Mouse (Mus musculus): ENCODE measurements at regions not wholly inside any gene's neighbourhood (a gene's known extent, or its start where the extent isn't known, plus 50 kb on each side); places are given as distances from the start of the nearest gene placed in this dataset.

- Histone ChIP-seq H3K27ac (ENCODE audit: insufficient read depth, low read length) (no peak overlapping the region), H3K4me1 (ENCODE audit: control insufficient read depth, insufficient read depth, low read length) (no peaks in the 10 kb centered on the region), H3K4me3 (ENCODE audit: insufficient read depth, low read length) (no peak overlapping the region)
- TF ChIP-seq POLR2A (IDR thresholded peaks at IDR 0.05; ENCODE audit: low read depth, low read length) (no peak), CTCF (IDR thresholded peaks at IDR 0.05; ENCODE audit: borderline replicate concordance, insufficient read depth, low read length) (no peak)
Measured at GRCm38 (mm10) chr13:97371200-97371599, 130.3 kb downstream of the Enc1 start.

DNA sequence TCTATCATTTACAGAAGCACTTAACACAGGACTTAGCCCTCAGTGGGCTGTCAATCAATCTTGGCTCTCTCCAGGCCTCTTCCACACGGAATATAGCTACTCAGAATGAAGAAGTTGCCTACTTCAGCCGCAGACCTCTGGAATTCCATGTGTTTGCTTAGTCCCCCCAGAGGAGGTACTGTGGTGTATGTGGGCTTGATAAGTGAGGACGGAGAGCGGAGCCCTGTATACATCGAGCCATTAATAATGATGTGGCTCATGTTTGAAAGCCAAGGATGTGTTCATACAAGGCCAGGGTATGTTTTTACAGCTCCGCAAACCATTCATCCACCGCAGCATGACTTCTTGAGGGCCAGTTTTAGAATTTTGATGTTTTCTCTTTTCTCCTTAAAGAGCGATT, 125.8 kb downstream of the Enc1 start:
- H3K4me1 ChIP-seq (ENCODE audit: control insufficient read depth, insufficient read depth, low read length), result no peaks in the 10 kb centered on the region
- no peak overlapping the region for H3K4me3 ChIP-seq (ENCODE audit: insufficient read depth, low read length)
- no peak for TF ChIP-seq CTCF (IDR thresholded peaks at IDR 0.05; ENCODE audit: borderline replicate concordance, insufficient read depth, low read length)
- H3K27ac ChIP-seq (ENCODE audit: insufficient read depth, low read length), result no peak overlapping the region

GRCm38 (mm10) chr13:97365557-97366244, 124.8 kb downstream of the Enc1 start:
- no peak overlapping the region for H3K27ac ChIP-seq (ENCODE audit: insufficient read depth, low read length)
- H3K4me3 ChIP-seq (ENCODE audit: insufficient read depth, low read length), result no peak overlapping the region
- no peak for TF ChIP-seq CTCF (IDR thresholded peaks at IDR 0.05; ENCODE audit: borderline replicate concordance, insufficient read depth, low read length)
- TF ChIP-seq POLR2A (IDR thresholded peaks at IDR 0.05; ENCODE audit: low read depth, low read length), result no peak
- no peaks in the 10 kb centered on the region for H3K4me1 ChIP-seq (ENCODE audit: control insufficient read depth, insufficient read depth, low read length)

DNA sequence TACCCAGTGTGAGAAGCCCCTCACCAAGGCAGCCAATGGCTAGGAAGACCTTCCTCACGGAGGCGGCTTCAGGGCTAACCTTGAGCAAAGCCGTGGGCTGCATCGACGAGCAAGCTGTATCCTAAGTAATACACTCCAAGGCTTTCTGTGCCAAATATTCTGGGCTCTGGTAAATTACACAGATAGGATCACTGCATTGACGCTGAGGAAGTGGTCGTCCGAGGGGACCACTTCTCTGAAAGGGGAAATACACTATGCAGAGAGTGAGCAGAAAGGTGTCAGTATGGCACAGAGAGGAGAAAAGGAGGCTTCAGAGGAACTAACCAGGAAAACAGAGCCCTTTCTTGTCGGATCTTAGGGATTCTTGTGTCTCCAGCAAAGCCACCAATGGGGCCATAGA, 124.1 kb downstream of the Enc1 start:
- no peak overlapping the region for H3K4me3 ChIP-seq (ENCODE audit: insufficient read depth, low read length)
- H3K4me1 ChIP-seq (ENCODE audit: control insufficient read depth, insufficient read depth, low read length), result no peaks in the 10 kb centered on the region
- H3K27ac ChIP-seq (ENCODE audit: insufficient read depth, low read length), result no peak overlapping the region
- no peak for TF ChIP-seq POLR2A (IDR thresholded peaks at IDR 0.05; ENCODE audit: low read depth, low read length)
- TF ChIP-seq CTCF (IDR thresholded peaks at IDR 0.05; ENCODE audit: borderline replicate concordance, insufficient read depth, low read length), result no peak

- Histone ChIP-seq H3K27ac (ENCODE audit: insufficient read depth, low read length) (no peak overlapping the region), H3K4me3 (ENCODE audit: insufficient read depth, low read length) (no peak overlapping the region), H3K4me1 (ENCODE audit: control insufficient read depth, insufficient read depth, low read length) (no peaks in the 10 kb centered on the region)
- TF ChIP-seq CTCF (IDR thresholded peaks at IDR 0.05; ENCODE audit: borderline replicate concordance, insufficient read depth, low read length) (no peak), POLR2A (IDR thresholded peaks at IDR 0.05; ENCODE audit: low read depth, low read length) (no peak)
Measured at GRCm38 (mm10) chr13:97363765-97364164, 122.9 kb downstream of the Enc1 start.

GRCm38 (mm10) chr13:97363214-97363613, 122.3 kb downstream of the Enc1 start:
- Histone ChIP-seq H3K27ac (ENCODE audit: insufficient read depth, low read length) (no peak overlapping the region), H3K4me3 (ENCODE audit: insufficient read depth, low read length) (no peak overlapping the region)
- TF ChIP-seq POLR2A (IDR thresholded peaks at IDR 0.05; ENCODE audit: low read depth, low read length) (no peak), CTCF (IDR thresholded peaks at IDR 0.05; ENCODE audit: borderline replicate concordance, insufficient read depth, low read length) (no peak)

DNA sequence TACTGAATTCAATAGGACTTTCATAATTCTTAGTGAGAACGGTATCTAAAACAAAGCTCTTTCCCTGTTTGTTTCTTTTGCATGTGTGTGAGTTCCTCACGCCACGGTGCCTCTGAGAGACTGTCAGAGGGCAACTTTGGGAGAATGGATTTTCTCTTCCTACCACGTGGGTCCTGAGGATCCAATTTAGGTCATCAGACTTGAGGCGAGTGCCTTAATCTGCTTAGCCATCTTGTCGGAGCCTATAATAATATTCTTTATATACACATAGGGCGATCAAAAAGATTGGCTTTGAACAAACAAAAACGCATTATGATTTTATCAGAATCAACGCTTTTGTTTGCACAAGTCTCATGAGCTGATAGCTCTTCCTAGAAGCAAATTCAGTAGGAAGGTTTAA, 119.6 kb downstream of the Enc1 start:
- no peak overlapping the region for H3K27ac ChIP-seq (ENCODE audit: insufficient read depth, low read length)
- 0 out of 2 replicates have a peak, but pooled peaks cover 4% of the 10 kb centered on the region for H3K4me1 ChIP-seq (ENCODE audit: control insufficient read depth, insufficient read depth, low read length)
- no peak overlapping the region for H3K4me3 ChIP-seq (ENCODE audit: insufficient read depth, low read length)
- TF ChIP-seq CTCF (IDR thresholded peaks at IDR 0.05; ENCODE audit: borderline replicate concordance, insufficient read depth, low read length) (no peak), POLR2A (IDR thresholded peaks at IDR 0.05; ENCODE audit: low read depth, low read length) (no peak)

More at GRCm38 (mm10) chr13:97363214-97363613, 122.3 kb downstream of the Enc1 start:
- no peaks in the 10 kb centered on the region for H3K4me1 ChIP-seq (ENCODE audit: control insufficient read depth, insufficient read depth, low read length)

DNA sequence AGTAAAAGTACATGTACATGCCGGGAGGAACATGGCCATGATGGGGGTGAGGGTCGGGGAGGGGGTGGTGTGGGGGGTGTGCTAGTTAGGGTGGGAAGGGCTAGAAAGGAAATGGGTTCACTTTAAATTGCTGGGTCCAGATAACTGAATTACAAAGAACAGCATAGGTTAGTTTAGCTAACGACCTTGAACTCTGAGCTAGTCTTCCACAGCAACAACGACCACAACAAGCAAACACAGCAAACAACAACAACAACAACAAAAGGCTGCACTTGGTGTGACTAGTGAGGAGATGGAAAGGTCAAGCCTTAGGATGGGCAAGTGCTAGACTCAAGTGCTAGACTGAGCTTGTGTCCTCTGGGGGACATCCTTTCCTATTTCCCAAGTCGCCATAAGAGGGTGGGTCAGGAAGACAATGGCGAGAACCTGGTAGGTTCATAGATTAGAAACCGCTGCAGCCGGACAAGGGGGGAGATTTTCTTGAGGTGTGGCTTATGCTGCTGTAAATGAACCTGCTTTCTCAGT, 117.9 kb downstream of the Enc1 start:
- TF ChIP-seq CTCF (IDR thresholded peaks at IDR 0.05; ENCODE audit: borderline replicate concordance, insufficient read depth, low read length), result no peak
- no peak for TF ChIP-seq POLR2A (IDR thresholded peaks at IDR 0.05; ENCODE audit: low read depth, low read length)
- no peak overlapping the region for H3K27ac ChIP-seq (ENCODE audit: insufficient read depth, low read length)
- no peak overlapping the region for H3K4me3 ChIP-seq (ENCODE audit: insufficient read depth, low read length)
- 0 out of 2 replicates have a peak, but pooled peaks cover 4% of the 10 kb centered on the region for H3K4me1 ChIP-seq (ENCODE audit: control insufficient read depth, insufficient read depth, low read length)

- TF ChIP-seq CTCF (IDR thresholded peaks at IDR 0.05; ENCODE audit: borderline replicate concordance, insufficient read depth, low read length) (no peak), POLR2A (IDR thresholded peaks at IDR 0.05; ENCODE audit: low read depth, low read length) (no peak)
- H3K27ac ChIP-seq (ENCODE audit: insufficient read depth, low read length), result no peak overlapping the region
- no peak overlapping the region for H3K4me3 ChIP-seq (ENCODE audit: insufficient read depth, low read length)
- 0 out of 2 replicates have a peak, but pooled peaks cover 4% of the 10 kb centered on the region for H3K4me1 ChIP-seq (ENCODE audit: control insufficient read depth, insufficient read depth, low read length)
Measured at GRCm38 (mm10) chr13:97358261-97358660, 117.4 kb downstream of the Enc1 start.
